Mouse (Mus musculus): ENCODE data around the gene Cyp4f40.
"Not testable (repeated sequence)": the region's sequence is repeated elsewhere in the genome, so short reads cannot be mapped to it uniquely, and the experiment has no call there.

Cyp4f40 gene

GRCm38 (mm10) chr17:32658712-32659111 lies at the start of gene Cyp4f40:
Gene Cyp4f40, plus strand, starts transcription at chr17:32658900.
- DNase-seq: no peak

GRCm38 (mm10) chr17:32610231-32610630 lies 48.5 kb upstream of the Cyp4f40 start:
- not testable (repeated sequence) for DNase-seq

- DNase-seq: no peak
Observed at GRCm38 (mm10) chr17:32610896-32611295, 47.8 kb upstream of the Cyp4f40 start.

- DNase-seq: no peak
Observed at GRCm38 (mm10) chr17:32612417-32612816, 46.3 kb upstream of the Cyp4f40 start.

DNA sequence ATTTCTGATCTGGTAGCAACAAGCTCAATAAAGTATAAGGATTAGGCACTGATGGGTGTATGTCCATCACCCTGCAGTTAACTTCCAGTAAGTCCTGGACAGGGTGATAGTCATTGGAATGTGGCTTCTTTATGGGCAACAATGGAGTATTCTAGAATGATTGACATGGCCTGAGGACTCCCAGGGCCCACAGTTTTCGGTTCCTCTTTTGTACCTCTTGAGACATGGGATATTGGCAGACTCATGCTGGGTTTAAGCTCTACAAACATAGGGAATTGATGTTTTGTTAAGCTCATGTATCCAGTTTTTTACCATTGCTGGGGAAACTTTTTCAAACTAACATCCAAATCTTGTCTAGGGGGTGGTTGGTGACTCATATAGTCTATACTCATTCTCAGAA lies 41.4 kb upstream of the Cyp4f40 start:
- no peak for DNase-seq

DNA sequence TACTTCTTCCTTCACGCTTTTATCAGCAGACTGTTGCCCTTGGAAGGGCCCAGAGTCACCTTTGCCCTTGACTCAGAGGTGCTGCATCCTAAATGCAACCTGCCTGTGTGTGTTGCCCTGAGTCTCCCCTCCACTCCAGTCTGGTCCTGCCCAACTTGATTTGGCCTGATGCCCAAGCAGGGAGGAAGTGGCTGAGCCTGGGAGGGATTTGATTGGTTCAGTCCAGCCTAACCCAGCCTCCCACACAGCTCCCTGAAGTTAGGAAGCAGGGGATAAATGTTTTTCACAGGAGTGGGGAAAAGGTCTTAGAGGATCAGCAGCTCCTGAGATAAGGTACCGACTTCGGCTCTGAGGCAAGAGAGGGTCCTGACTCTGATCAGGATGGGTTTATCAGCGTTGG lies 37.7 kb upstream of the Cyp4f40 start, which contains the start of gene Cyp4f37:
Cyp4f37 (plus strand) TSS at position 292 of the 400 bp plus-strand sequence.
- DNase-seq: not testable (repeated sequence)

- not testable (repeated sequence) for DNase-seq
Observed at GRCm38 (mm10) chr17:32629726-32630125, 29.0 kb upstream of the Cyp4f40 start.

DNA sequence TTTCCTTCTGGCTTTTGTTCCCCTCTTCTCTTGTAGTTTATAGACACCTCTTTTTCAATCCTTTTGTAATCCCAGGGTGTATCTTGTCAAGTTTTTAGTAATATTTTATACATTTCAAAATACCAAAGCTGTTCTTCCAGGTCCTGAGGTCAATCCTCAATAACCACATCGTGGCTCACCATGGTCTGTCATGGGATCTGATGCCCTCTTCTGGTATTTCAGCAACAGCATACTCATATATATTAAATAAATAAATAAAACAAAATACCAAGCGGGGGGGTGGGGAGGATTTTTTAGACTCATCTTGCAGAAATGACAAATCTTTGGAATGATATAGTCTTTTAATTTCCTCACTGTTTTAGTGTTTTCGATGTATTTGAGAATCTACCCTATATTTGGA lies 26.8 kb upstream of the Cyp4f40 start:
- no peak for DNase-seq

DNA sequence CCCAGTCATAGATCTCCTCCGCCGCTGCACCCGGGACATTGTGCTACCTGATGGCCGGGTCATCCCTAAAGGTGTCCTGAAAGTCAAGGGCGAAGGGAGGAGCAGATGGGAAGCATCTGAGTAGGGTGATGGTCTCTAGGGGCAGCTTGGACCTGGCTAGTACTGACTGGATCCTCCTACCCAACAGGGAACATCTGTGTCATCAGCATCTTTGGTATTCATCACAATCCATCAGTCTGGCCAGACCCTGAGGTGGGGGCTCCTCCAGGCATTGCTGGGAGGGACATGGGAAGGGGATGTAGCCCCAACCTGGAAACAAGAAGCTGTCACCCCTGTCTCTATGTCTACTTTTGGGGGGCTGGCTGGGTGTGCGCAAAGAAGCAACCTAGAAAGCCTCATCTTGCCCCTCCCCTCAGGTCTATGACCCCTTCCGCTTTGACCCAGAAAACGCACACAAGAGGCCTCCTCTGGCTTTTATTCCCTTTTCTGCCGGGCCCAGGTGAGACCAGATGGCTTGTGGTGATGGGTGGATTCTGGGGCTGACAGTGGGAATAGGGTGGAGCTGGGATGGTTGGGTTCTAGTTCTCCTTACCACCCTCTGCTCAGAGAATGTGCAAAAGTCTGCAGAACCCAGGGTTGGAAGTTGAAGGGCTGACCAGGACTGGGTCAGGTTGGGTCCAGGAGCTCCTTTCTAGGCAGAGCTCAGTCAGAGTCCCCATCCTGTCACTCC lies 24.3 kb upstream of the Cyp4f40 start:
- not testable (repeated sequence) for DNase-seq

DNA sequence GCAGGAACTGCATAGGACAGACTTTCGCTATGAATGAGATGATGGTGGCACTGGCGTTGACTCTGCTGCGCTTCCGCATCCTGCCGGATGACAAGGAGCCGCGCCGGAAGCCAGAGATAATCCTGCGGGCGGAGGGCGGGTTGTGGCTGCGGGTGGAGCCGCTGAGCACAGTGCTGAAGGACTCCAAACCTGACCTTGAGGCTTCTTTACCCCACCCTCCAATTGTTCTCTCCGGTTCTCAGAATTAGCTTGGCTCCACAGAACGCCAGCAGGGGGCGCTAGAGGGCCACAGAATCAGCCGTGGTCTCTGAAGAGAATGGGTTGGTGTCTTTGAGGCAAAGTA lies 23.8 kb upstream of the Cyp4f40 start:
- peak; percentile 86 for DNase-seq

- no peak for DNase-seq
Observed at GRCm38 (mm10) chr17:32636341-32636740, 22.4 kb upstream of the Cyp4f40 start.

- DNase-seq: no peak
Observed at GRCm38 (mm10) chr17:32637151-32637550, 21.5 kb upstream of the Cyp4f40 start.

DNA sequence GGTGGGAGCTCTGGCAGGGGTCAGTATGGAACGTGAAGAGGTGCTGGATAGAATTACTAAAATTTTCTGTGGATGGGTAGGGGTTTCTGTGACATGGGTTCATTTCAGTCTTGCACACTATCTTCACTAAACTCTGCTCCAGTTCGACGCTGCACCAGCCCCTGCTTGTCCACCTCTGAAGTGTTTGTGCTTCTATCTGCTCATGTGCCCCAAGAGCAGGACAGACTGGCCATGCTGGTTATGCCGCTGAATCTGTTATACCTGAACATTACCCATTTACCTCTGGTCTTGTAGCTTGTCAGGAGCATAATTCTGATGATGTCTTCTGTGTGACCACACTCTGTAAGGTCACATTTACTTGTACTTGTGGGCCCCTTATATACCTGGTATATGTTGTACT lies 12.1 kb upstream of the Cyp4f40 start:
- no peak for DNase-seq

GRCm38 (mm10) chr17:32653860-32654259 lies 4.8 kb upstream of the Cyp4f40 start:
- no peak for DNase-seq

GRCm38 (mm10) chr17:32657041-32657440 lies 1.7 kb upstream of the Cyp4f40 start:
- no peak for DNase-seq

DNA sequence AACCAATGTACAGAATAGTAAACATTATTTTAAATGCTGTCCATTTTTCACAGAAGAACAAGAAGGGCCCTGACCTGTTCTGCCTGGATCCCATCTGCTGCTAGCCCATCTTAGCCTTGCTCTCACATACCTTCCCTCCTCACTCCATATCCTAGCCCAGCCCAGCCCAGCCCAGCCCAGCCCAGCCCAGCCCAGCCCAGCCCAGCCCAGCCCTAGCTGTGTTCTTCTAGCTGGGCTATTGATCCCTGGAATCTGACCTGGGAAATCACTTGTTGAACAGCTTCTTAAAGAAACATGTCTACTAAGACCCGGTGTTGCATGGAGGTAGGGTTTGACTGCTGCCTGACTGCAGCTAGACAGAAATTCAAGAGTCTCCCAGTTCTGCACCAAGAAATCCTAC lies 454 bp upstream of the Cyp4f40 start:
- DNase-seq: no peak

GRCm38 (mm10) chr17:32673976-32674375 lies 15.3 kb downstream of the Cyp4f40 start:
- DNase-seq: peak; percentile 22

GRCm38 (mm10) chr17:32676040-32676635 lies 17.4 kb downstream of the Cyp4f40 start:
- DNase-seq: peak; percentile 33

DNA sequence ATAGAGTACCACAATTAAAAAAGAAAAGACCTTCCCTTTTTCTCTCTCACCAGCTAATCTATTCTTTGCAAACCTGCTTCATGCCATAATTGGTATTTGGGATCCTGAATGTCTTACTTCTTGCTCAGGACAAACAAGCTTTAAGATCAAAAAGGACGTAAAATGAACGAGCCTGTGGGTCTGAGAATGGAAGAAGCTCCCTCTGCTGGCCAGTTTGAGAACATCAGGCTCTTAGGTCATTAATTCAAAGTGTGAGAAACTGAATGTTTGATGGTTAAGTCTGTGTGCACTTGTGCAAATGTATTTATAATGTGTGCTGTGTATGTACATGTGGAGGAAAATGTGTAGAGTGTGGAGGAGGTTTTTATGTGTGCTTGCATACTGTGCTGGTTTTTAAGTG lies 21.7 kb downstream of the Cyp4f40 start:
- DNase-seq: peak; percentile 63

DNA sequence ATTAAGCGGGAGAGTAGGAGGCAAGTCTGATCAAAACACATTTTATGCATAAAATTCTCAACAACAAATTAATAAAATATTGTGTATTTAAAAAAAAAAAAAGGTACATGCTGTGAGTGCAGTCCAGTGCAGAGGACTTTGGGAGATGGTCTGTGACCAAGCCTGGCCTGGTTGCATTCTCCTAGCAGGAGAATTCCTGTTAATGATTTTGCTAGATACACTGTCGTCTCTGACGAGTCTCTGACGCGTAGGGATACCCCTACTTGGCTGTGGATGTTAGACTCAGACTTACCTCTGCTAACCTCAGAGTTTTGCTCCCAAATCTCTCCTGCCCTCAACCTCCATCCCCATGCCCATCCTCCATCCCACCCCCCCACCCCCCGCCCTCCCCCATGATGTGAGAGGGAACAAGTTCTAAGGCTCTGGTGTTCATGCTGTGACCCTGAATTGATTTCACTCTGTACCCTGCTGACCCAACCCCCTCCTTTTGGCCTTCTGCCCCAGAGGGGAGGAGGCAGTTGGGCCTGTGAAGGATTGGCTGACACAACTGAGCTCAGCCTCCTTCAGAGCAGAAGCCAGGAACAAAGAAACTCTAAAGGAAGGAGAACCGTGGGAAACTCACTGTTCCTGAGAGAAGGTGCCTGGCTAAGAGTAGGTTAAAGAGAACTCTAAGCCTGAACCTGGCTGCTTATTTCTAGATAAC lies 26.5 kb downstream of the Cyp4f40 start, which contains the start of gene Cyp4f15:
Cyp4f15 (plus strand) TSS at position 580 of the 703 bp plus-strand sequence.
- peak; percentile 41 for DNase-seq

GRCm38 (mm10) chr17:32686722-32687121 lies 28.0 kb downstream of the Cyp4f40 start:
- no peak for DNase-seq

- DNase-seq: no peak
Observed at GRCm38 (mm10) chr17:32690959-32691358, 32.3 kb downstream of the Cyp4f40 start.

DNA sequence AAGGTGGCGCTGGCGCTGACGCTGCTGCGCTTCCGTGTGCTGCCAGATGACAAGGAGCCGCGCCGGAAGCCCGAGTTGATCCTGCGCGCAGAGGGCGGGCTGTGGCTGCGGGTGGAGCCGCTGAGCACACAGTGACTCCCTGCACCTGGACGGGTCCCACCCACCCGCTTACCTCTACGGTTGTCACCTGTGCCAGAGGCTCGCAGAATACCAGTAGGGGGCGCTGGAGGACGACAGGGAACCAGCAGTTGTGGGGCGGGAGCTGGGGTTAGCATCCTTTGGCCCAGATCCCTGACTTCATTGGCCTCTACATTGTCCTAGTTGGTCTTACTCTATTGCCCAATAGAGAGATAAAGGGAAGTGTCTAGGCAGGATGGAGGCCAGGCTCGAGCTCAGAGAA lies 44.1 kb downstream of the Cyp4f40 start:
- DNase-seq: peak; percentile 14

DNA sequence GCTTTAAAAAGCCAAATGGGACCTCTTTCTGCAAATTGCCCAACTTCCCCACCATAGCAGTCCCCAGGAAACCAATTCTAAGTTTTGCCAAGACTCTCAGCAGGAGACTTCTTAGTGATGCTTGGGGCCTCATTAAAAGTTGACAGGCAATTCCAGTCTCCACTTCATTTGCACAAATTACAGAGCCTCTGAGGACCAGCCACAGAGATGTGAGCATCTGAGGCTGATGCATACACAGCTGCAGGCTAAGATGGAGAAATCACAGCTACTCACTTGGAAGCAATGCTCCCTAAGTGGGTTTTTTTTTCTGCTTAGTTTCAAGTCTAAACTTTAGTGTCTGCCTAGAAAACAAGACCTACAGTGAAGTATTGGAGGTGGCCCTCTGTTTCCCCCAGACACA lies 51.8 kb downstream of the Cyp4f40 start:
- DNase-seq: not testable (repeated sequence)

All from embryo, embryonic 11 days (tissue).